Mouse (Mus musculus): Measurements from ENCODE around the gene Polr3gl. TPM values are rescaled to one million over a fixed set of nuclear protein-coding genes. Genes with fewer than 3 reads are reported as not detected.

Polr3gl gene
- polyA plus RNA-seq, 1 experiment from 2014 or later: 39.8 TPM

Other genes with a start within 250 kb of the Polr3gl start
- gene BC107364, start 141.9 kb downstream of the Polr3gl start, polyA plus RNA-seq (2015; fragmentation: Nextera tagmentation; extraction: Ambion mirVana): 0.15 TPM in 1 of 2 replicates, not detected in the other
- gene Hfe2, start 69.0 kb downstream of the Polr3gl start, polyA plus RNA-seq (2015; fragmentation: Nextera tagmentation; extraction: Ambion mirVana): 1.1 and 1.8 TPM in 2 replicates
- 144 and 153 TPM in 2 replicates for gene Txnip, start 36.2 kb downstream of the Polr3gl start, polyA plus RNA-seq (2015; fragmentation: Nextera tagmentation; extraction: Ambion mirVana)
- 2.1 TPM in 2 replicates for gene Gm16253, start 17.2 kb downstream of the Polr3gl start, polyA plus RNA-seq (2015; fragmentation: Nextera tagmentation; extraction: Ambion mirVana)
- gene Ankrd34a, start 2.5 kb upstream of the Polr3gl start, polyA plus RNA-seq (2015; fragmentation: Nextera tagmentation; extraction: Ambion mirVana): 1.8 and 2.8 TPM in 2 replicates
- 6.5 and 8.0 TPM in 2 replicates for gene Lix1l, start 7.0 kb upstream of the Polr3gl start, polyA plus RNA-seq (2015; fragmentation: Nextera tagmentation; extraction: Ambion mirVana)
- 145 and 151 TPM in 2 replicates for gene Rbm8a, start 35.8 kb upstream of the Polr3gl start, polyA plus RNA-seq (2015; fragmentation: Nextera tagmentation; extraction: Ambion mirVana)
- 54.9 and 56.8 TPM in 2 replicates for gene Pex11b, start 41.2 kb upstream of the Polr3gl start, polyA plus RNA-seq (2015; fragmentation: Nextera tagmentation; extraction: Ambion mirVana)
- 0.09 and 0.17 TPM in 2 replicates for gene Gm42957, start 41.3 kb upstream of the Polr3gl start, polyA plus RNA-seq (2015; fragmentation: Nextera tagmentation; extraction: Ambion mirVana)
- gene Itga10, start 51.4 kb upstream of the Polr3gl start, polyA plus RNA-seq (2015; fragmentation: Nextera tagmentation; extraction: Ambion mirVana): 0.83 and 2.2 TPM in 2 replicates
- gene Ankrd35, start 76.0 kb upstream of the Polr3gl start, polyA plus RNA-seq (2015; fragmentation: Nextera tagmentation; extraction: Ambion mirVana): 0.86 and 1.1 TPM in 2 replicates
- gene Pias3, start 102.2 kb upstream of the Polr3gl start, polyA plus RNA-seq (2015; fragmentation: Nextera tagmentation; extraction: Ambion mirVana): 61.9 and 73.0 TPM in 2 replicates
- gene Nudt17, start 114.4 kb upstream of the Polr3gl start, polyA plus RNA-seq (2015; fragmentation: Nextera tagmentation; extraction: Ambion mirVana): 10.0 and 10.5 TPM in 2 replicates
- 41.0 and 41.5 TPM in 2 replicates for gene Polr3c, start 133.4 kb upstream of the Polr3gl start, polyA plus RNA-seq (2015; fragmentation: Nextera tagmentation; extraction: Ambion mirVana)
- gene Rnf115, start 133.5 kb upstream of the Polr3gl start, polyA plus RNA-seq (2015; fragmentation: Nextera tagmentation; extraction: Ambion mirVana): 56.6 and 57.2 TPM in 2 replicates
- gene Pdzk1, start 235.1 kb upstream of the Polr3gl start, polyA plus RNA-seq (2015; fragmentation: Nextera tagmentation; extraction: Ambion mirVana): 125 and 138 TPM in 2 replicates
- gene Cd160, start 235.2 kb upstream of the Polr3gl start, polyA plus RNA-seq (2015; fragmentation: Nextera tagmentation; extraction: Ambion mirVana): 0.09 and 0.16 TPM in 2 replicates

Measured in kidney, embryonic 15.5 days (tissue).